In genomic region chr16:4593971-4594813, GRCm38 (mm10) we compare ENCODE assay signal across 8 mouse cellular contexts. TPM values are rescaled to one million over a fixed set of nuclear protein-coding genes. Genes with fewer than 3 reads are reported as not detected.
DNase-seq lines count a peak whose midpoint lies in the region; ATAC-seq and TF ChIP-seq lines count a peak whose summit lies in the region.

TSS of gene Glis2 (plus strand) at chr16:4594713.

- H3K27me3 ChIP-seq in liver, embryonic 14.5 days (ENCODE audit: control insufficient read depth, insufficient read depth, low read length) = peaks cover 46% of the 10 kb centered on the region
- no peaks in the 10 kb centered on the region for H3K27me3 ChIP-seq in neural tube, embryonic 13.5 days

- peak within 1 kb of the TSS; percentile 53 to 54 for H3K4me3 ChIP-seq in liver, embryonic 14.5 days (ENCODE audit: insufficient read depth in 1 of 2, low read depth in 2 of 2, low read length in 2 of 2)
- peak within 1 kb of the TSS; percentile 87 for H3K4me3 ChIP-seq in neural tube, embryonic 13.5 days

- H3K27ac ChIP-seq in liver, embryonic 14.5 days = no peak within 1 kb of the TSS
- H3K27ac ChIP-seq in neural tube, embryonic 13.5 days (replicated peaks) = peak within 1 kb of the TSS; percentile 97

- H3K4me1 ChIP-seq in liver, embryonic 14.5 days (replicated peaks; ENCODE audit: control insufficient read depth in 2 of 2, insufficient read depth in 2 of 2, low read length in 1 of 2) = no peaks in the 10 kb centered on the region; a peak in 1 of 4 replicates
- H3K4me1 ChIP-seq in neural tube, embryonic 13.5 days (replicated peaks) = peaks cover 65% of the 10 kb centered on the region

- TF ChIP-seq EP300 in liver, embryonic 14.5 days (IDR thresholded peaks at IDR 0.05; ENCODE audit: low read depth) = no peak

- WGBS in liver, embryonic 14.5 days (ENCODE audit: insufficient replicate concordance) = 1% methylated on average over 45 of the region's 74 CpGs
- 0% methylated on average over 21 of the region's 74 CpGs for WGBS in neural tube, embryonic 13.5 days

- peak; percentile 48 for ATAC-seq in granulocyte monocyte progenitor cell, adult 5-6 weeks (replicated peaks; ENCODE audit: poor library complexity, severe bottlenecking)
- ATAC-seq in liver, embryonic 14.5 days (ENCODE audit: insufficient read depth) = peak; percentile 58
- peak; percentile 85 for ATAC-seq in neural tube, embryonic 13.5 days (ENCODE audit: low read depth)
- no peak for ATAC-seq in monocyte, adult 5-6 weeks (replicated peaks; ENCODE audit: insufficient number of reproducible peaks, low FRiP score, low TSS enrichment, poor library complexity, severe bottlenecking)

- peak within 1 kb of the TSS; percentile 35 for H3K9ac ChIP-seq in liver, embryonic 14.5 days (replicated peaks)
- peak within 1 kb of the TSS; percentile 98 for H3K9ac ChIP-seq in neural tube, embryonic 13.5 days

- no peak for DNase-seq in urinary bladder, adult 2 months (ENCODE audit: low spot score)
- no peak for DNase-seq in urinary bladder, postnatal 10 days (ENCODE audit: low spot score)
- DNase-seq in cerebellum, postnatal 14 days = peak; percentile 69 to 74
- peak; percentile 81 for DNase-seq in kidney, adult 18-20 months
- DNase-seq in liver, embryonic 14.5 days (ENCODE audit: low read depth in 3 of 3, low spot score in 3 of 3) = no peak

- H3K4me2 ChIP-seq in liver, embryonic 14.5 days (ENCODE audit: low read depth) = peak within 1 kb of the TSS; percentile 61
- peak within 1 kb of the TSS; percentile 97 for H3K4me2 ChIP-seq in neural tube, embryonic 13.5 days

- no peak for TF ChIP-seq CTCF in liver, embryonic 14.5 days (IDR thresholded peaks at IDR 0.05; ENCODE audit: low read depth)

- H3K36me3 ChIP-seq in liver, embryonic 14.5 days (replicated peaks; ENCODE audit: control insufficient read depth, insufficient read depth, low read depth) = no peaks in the 10 kb centered on the region
- peaks cover 9% of the 10 kb centered on the region for H3K36me3 ChIP-seq in neural tube, embryonic 13.5 days

- no peaks in the 10 kb centered on the region for H3K9me3 ChIP-seq in liver, embryonic 14.5 days (ENCODE audit: control insufficient read depth, low read length)
- H3K9me3 ChIP-seq in neural tube, embryonic 13.5 days = no peaks in the 10 kb centered on the region

RNA-seq across cellular contexts. Expression of gene Glis2, which starts in this region (rescaled TPM):
- polyA plus RNA-seq in urinary bladder, adult 2 months (2012; rRNA removed) = 40.3 and 43.3 TPM in 2 replicates
- total RNA-seq in granulocyte monocyte progenitor cell, adult 5-6 weeks (2014; fragmentation: Nextera tagmentation) = 2.1 and 2.8 TPM in 2 replicates
- 0.39 TPM in 1 of 2 replicates, not detected in the other for total RNA-seq in granulocyte monocyte progenitor cell, adult 5-6 weeks (2017)
- 2.8 and 3.4 TPM in 2 replicates for polyA plus RNA-seq in liver, embryonic 14.5 days (2012; rRNA removed)
- polyA plus RNA-seq in liver, embryonic 14.5 days (2014; fragmentation: Nextera tagmentation; extraction: Ambion mirVana) = 1.7 and 2.7 TPM in 2 replicates
- 22.2 and 28.8 TPM in 2 replicates for polyA plus RNA-seq in neural tube, embryonic 13.5 days (2015; fragmentation: Nextera tagmentation; extraction: Ambion mirVana)
- 0.19 to 0.76 TPM (median 0.64 TPM) in 3 replicates for total RNA-seq in monocyte, adult 5-6 weeks (2017)

Comparison
In these comparisons a context has a peak if more than half of its experiments do, and no peak if none do; other contexts are left out.
1. DNase-seq: peak in cerebellum, postnatal 14 days (2 of 2) and kidney, adult 18-20 months (single experiment); none in urinary bladder, adult 2 months (single experiment), urinary bladder, postnatal 10 days (single experiment) and liver, embryonic 14.5 days (0 of 3).